Mouse (Mus musculus): ENCODE data around the gene D11Wsu47e. TPM values are rescaled to one million over a fixed set of nuclear protein-coding genes. Genes with fewer than 3 reads are reported as not detected.

Gene D11Wsu47e
- polyA plus RNA-seq, 1 experiment from 2014 or later, result 28.8 TPM

DNA sequence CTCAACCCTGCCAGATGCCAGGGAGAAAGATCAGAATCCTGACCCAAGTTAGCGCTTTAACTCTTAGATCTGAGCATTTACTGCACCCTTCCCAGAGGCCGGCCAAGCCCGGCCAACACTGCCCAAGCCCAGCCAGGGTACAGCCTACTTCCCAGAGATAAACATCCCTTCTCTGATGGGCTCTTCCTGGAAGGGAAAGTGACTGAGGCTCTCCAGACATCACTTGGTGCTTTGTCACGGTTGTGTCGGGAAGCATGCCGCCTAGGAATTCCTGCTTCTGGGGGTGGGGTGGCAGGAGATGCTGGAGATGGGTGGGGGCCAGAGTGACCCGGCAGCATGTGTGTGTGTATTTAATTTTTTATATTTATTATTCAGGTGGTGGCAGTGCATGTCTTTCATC, 55.9 kb downstream of the D11Wsu47e start:
- H3K4me2 ChIP-seq (ENCODE audit: low read length), result no peak overlapping the region
- DNase-seq (no peak), ATAC-seq (ENCODE audit: low FRiP score, low TSS enrichment) (no peak)
- no peak overlapping the region for H3K4me3 ChIP-seq (replicated peaks; ENCODE audit: low read depth, low read length)
- H3K9ac ChIP-seq (replicated peaks; ENCODE audit: low read length), result no peak overlapping the region
- peaks cover 5% of the 10 kb centered on the region; the same call in 1 of the 2 replicates for H3K4me1 ChIP-seq (ENCODE audit: control insufficient read depth, insufficient read depth, low read length)
- H3K9me3 ChIP-seq (ENCODE audit: control insufficient read depth, low read length), result no peaks in the 10 kb centered on the region
- H3K27me3 ChIP-seq (ENCODE audit: control insufficient read depth, insufficient read depth, low read length), result no peaks in the 10 kb centered on the region
- H3K27ac ChIP-seq (replicated peaks; ENCODE audit: low read depth, low read length), result no peak overlapping the region
- WGBS, result 92% methylated on average over 7 of the region's 7 CpGs
- no peaks in the 10 kb centered on the region for H3K36me3 ChIP-seq (ENCODE audit: control insufficient read depth, insufficient read depth, low read length)

- Histone ChIP-seq H3K9me3 (ENCODE audit: control insufficient read depth, low read length) (no peaks in the 10 kb centered on the region), H3K4me2 (ENCODE audit: low read length) (no peak overlapping the region), H3K4me1 (ENCODE audit: control insufficient read depth, insufficient read depth, low read length) (peaks cover 9% of the 10 kb centered on the region), H3K4me3 (replicated peaks; ENCODE audit: low read depth, low read length) (no peak overlapping the region), H3K27ac (replicated peaks; ENCODE audit: low read depth, low read length) (no peak overlapping the region), H3K9ac (replicated peaks; ENCODE audit: low read length) (no peak overlapping the region), H3K36me3 (ENCODE audit: control insufficient read depth, insufficient read depth, low read length) (no peaks in the 10 kb centered on the region; the same call in 1 of the 2 replicates), H3K27me3 (ENCODE audit: control insufficient read depth, insufficient read depth, low read length) (no peaks in the 10 kb centered on the region)
- ATAC-seq (ENCODE audit: low FRiP score, low TSS enrichment) (no peak), DNase-seq (no peak)
- 89% methylated on average over 1 of the region's 1 CpGs for WGBS
Measured at GRCm38 (mm10) chr11:113742998-113743397, 58.8 kb downstream of the D11Wsu47e start.

Other genes with a start within 250 kb of the D11Wsu47e start
- 18.0 and 23.3 TPM in 2 replicates for gene Sstr2, start 65.1 kb upstream of the D11Wsu47e start, polyA plus RNA-seq (2014; fragmentation: Nextera tagmentation; extraction: Ambion mirVana)
- 35.2 and 40.1 TPM in 2 replicates for gene Cog1, start 35.2 kb upstream of the D11Wsu47e start, polyA plus RNA-seq (2014; fragmentation: Nextera tagmentation; extraction: Ambion mirVana)
- gene Slc39a11, start 34.3 kb upstream of the D11Wsu47e start, polyA plus RNA-seq (2014; fragmentation: Nextera tagmentation; extraction: Ambion mirVana), result 28.5 and 31.1 TPM in 2 replicates
- gene Fam104a, start 257 bp upstream of the D11Wsu47e start, polyA plus RNA-seq (2014; fragmentation: Nextera tagmentation; extraction: Ambion mirVana), result 42.9 and 46.1 TPM in 2 replicates
- 0.26 and 0.47 TPM in 2 replicates for gene Cpsf4l, start 25.6 kb downstream of the D11Wsu47e start, polyA plus RNA-seq (2014; fragmentation: Nextera tagmentation; extraction: Ambion mirVana)
- gene Cdc42ep4, start 67.5 kb downstream of the D11Wsu47e start, polyA plus RNA-seq (2014; fragmentation: Nextera tagmentation; extraction: Ambion mirVana), result 45.4 and 49.5 TPM in 2 replicates